Mouse (Mus musculus) limb, embryonic 15.5 days (tissue): Measurements from ENCODE around the gene Phf13. TPM values are rescaled to one million over a fixed set of nuclear protein-coding genes. Genes with fewer than 3 reads are reported as not detected.
"Not testable (repeated sequence)": the region's sequence is repeated elsewhere in the genome, so short reads cannot be mapped to it uniquely, and the experiment has no call there.

Experiments
- ATAC-seq: fragments of 200-750 bp; cut with Nextera tagmentation; 2 replicates; pipeline ENCODE4 v1.8.0; 2017; ENCODE audit warnings: low read depth, moderate TSS enrichment; ENCODE audit not compliant: insufficient number of reproducible peaks, low FRiP score, low TSS enrichment
- H3K27ac ChIP-seq: fragments of 300-500 bp; sonication (generic); 2 replicates; pipeline ENCODE4 v1.5.1; 2015; ENCODE audit warnings: moderate library complexity, mild to moderate bottlenecking, inconsistent platforms
- H3K27me3 ChIP-seq: fragments of 300-500 bp; sonication (generic); 2 replicates; pipeline ENCODE4 v1.6.1; 2015; ENCODE audit warnings: inconsistent platforms
- H3K36me3 ChIP-seq: fragments of 300-500 bp; sonication (generic); 2 replicates; pipeline ENCODE4 v1.6.1; 2015; ENCODE audit warnings: inconsistent platforms
- H3K4me1 ChIP-seq: fragments of 300-500 bp; sonication (generic); 2 replicates; pipeline ENCODE4 v1.6.1; 2015; ENCODE audit warnings: inconsistent platforms
- H3K4me2 ChIP-seq: fragments of 300-500 bp; sonication (generic); 2 replicates; pipeline ENCODE4 v1.6.1; 2015; ENCODE audit warnings: mild to moderate bottlenecking, inconsistent platforms
- H3K4me3 ChIP-seq: fragments of 300-500 bp; sonication (generic); 2 replicates; pipeline ENCODE4 v1.5.1; 2015; ENCODE audit warnings: mild to moderate bottlenecking, inconsistent platforms
- H3K9ac ChIP-seq: fragments of 300-500 bp; sonication (generic); 2 replicates; pipeline ENCODE4 v1.6.1; 2015; ENCODE audit warnings: inconsistent platforms
- H3K9me3 ChIP-seq: fragments of 300-500 bp; sonication (generic); 2 replicates; pipeline ENCODE4 v1.6.1; 2016; ENCODE audit warnings: inconsistent platforms
- WGBS: fragments of 180-500 bp; shearing (Covaris S2); methylation state at CpG from one replicate; pipeline ENCODE4 v1.1.7; 2015; 5-methylcytosine and 5-hydroxymethylcytosine counted together
- polyA plus RNA-seq: library from polyadenylated mRNA; unstranded; fragments of >200 nt; fragmentation: Nextera tagmentation; extraction: Ambion mirVana; gene quantifications from 2 replicates; pipeline ENCODE4 v1.2.1, GENCODE M21; 2015

The Phf13 gene
- 28.4 and 34.2 TPM in 2 replicates for polyA plus RNA-seq

DNA sequence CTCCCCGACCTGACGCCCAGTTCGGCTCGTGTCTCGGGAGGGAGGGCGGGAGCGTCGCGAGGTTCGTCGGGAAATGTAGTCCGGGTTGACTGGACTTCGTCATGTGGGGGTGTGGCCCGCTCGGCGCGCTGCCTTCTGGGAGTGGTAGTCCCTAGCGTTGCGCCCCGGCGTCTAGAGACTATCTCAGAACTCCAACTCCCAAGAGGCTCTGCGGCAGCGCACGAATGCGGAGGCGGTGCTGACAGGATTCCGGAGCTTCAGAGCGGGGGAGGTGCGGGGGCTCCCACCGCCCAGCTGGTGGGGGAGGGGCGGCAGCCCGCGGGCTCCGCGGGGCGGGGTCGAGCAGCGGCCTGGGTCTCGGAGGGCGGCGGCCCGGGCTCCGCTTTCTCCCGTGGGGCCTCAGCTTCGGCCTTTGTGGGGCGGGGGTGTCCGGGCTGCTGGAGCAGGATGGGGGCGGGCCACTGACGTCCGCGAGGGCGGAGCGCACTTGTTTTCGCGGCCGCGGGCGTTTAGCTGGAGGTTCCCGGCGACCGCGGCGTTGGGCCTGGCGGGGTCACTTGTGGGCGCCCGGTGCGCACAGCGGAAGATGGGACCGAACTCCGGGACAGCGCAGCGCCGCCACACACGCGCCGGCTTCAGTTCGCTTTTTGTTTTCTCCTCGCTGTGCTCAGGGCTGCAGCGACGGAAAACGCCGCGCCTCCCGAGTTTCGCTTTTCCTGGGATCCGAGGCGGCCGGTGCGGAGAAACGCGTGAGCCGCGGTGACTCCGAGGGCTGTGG is at the start of gene Phf13:
Gene Phf13 (minus strand): TSS at position 86 of the 778 bp plus-strand sequence.
- Histone ChIP-seq H3K36me3 (peaks cover 19% of the 10 kb centered on the region), H3K27me3 (no peaks in the 10 kb centered on the region), H3K9me3 (no peaks in the 10 kb centered on the region), H3K4me2 (peak within 1 kb of the TSS; percentile 63), H3K4me3 (peak within 1 kb of the TSS; percentile 100), H3K27ac (peak within 1 kb of the TSS; percentile 93), H3K9ac (peak within 1 kb of the TSS; percentile 94), H3K4me1 (peaks cover 29% of the 10 kb centered on the region)
- under 1% methylated on average over 94 of the region's 94 CpGs for WGBS
- ATAC-seq, result peak; percentile 95

DNA sequence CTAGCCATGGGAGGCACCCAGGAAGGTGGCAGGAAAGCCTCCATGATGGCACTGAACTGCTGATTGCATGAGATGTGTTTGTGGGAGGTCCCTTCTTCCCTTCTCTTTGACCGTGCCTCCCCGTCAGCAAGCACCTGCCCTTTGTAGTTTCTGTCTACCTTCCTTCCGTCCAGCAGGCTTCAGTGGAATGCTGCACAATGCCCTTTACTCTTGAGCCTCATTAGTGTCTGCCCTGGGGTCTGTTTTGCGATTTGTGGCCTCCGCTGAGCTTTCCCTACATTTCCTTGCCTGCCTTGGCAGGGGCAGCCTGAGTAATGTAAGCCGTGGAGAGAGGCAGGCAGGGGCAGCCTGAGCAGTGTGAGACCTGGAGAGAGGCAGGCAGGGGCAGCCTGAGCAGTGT is 48.6 kb upstream of the Phf13 start:
- 63% methylated on average over 6 of the region's 6 CpGs for WGBS

DNA sequence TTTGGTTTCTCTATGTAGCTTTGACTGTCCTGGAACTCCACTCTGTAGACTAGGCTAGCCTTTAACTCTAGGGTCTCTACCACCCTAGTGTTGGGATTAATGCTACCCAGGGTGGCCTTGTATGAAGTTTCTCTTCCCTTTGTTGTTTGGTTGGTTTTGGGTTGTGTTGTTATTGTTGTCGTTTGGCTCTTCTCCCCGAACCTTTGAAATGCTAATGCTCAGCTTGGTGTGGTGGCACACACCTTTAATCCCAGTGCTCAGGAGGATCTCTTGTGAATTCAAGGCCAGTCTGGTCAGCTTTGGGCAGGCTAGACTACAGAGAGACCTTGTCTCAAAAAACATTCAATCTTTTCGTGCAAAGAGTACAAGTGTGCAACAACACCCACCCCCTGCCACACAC is 47.1 kb upstream of the Phf13 start:
- Histone ChIP-seq H3K9ac (no peak overlapping the region), H3K36me3 (peaks cover 72% of the 10 kb centered on the region), H3K27ac (no peak overlapping the region), H3K27me3 (no peaks in the 10 kb centered on the region), H3K4me3 (no peak overlapping the region), H3K9me3 (no peaks in the 10 kb centered on the region), H3K4me1 (peaks cover 19% of the 10 kb centered on the region), H3K4me2 (no peak overlapping the region)
- WGBS, result 92% methylated on average over 3 of the region's 3 CpGs
- ATAC-seq, result no peak

More for the DNA sequence above, 48.6 kb upstream of the Phf13 start:
- no peak overlapping the region for H3K4me2 ChIP-seq
- no peaks in the 10 kb centered on the region for H3K9me3 ChIP-seq
- no peak for ATAC-seq
- no peak overlapping the region for H3K27ac ChIP-seq
- H3K4me3 ChIP-seq, result no peak overlapping the region
- no peaks in the 10 kb centered on the region for H3K27me3 ChIP-seq
- peaks cover 82% of the 10 kb centered on the region for H3K36me3 ChIP-seq
- H3K9ac ChIP-seq, result no peak overlapping the region
- H3K4me1 ChIP-seq, result peaks cover 11% of the 10 kb centered on the region

DNA sequence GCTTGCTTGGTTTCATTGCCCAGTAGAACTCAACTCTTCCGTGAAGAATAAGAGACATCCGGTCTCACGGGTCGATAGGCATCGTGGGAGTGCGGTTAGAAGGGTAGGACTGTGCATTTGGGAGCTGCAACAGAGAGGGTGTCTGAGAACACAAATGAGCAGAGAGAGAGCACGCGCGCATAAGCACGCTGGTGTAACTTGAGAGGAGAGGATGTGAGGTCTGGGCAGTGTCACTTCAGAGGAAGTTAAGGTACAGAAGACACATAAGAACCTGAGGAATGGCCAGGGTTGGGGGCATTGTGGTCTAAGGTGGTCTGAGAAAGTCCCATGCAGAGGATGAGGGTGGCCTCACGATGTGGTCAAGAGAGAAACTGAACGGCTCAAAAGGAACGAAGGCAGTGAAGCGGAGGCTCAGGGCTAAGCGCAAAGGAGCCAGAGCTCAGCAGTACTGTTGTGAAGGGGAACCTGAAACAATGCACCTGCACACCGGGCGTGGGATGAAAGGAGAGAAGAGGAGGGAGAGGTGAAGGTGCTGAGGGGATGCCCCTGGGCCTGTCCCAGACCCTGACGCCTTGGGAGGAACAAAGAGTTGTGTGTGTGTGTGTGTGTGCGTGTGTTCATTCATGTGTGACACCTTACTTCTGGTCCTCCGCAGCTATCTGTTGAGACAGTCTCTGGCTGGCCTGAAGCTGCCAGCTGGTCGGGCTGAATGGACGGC is 46.0 kb upstream of the Phf13 start:
- no peaks in the 10 kb centered on the region for H3K9me3 ChIP-seq
- H3K4me3 ChIP-seq, result no peak overlapping the region
- peaks cover 21% of the 10 kb centered on the region for H3K4me1 ChIP-seq
- peaks cover 61% of the 10 kb centered on the region for H3K36me3 ChIP-seq
- 96% methylated on average over 22 of the region's 22 CpGs for WGBS
- H3K9ac ChIP-seq, result no peak overlapping the region
- no peak overlapping the region for H3K4me2 ChIP-seq
- ATAC-seq, result no peak
- H3K27me3 ChIP-seq, result no peaks in the 10 kb centered on the region
- H3K27ac ChIP-seq, result no peak overlapping the region

DNA sequence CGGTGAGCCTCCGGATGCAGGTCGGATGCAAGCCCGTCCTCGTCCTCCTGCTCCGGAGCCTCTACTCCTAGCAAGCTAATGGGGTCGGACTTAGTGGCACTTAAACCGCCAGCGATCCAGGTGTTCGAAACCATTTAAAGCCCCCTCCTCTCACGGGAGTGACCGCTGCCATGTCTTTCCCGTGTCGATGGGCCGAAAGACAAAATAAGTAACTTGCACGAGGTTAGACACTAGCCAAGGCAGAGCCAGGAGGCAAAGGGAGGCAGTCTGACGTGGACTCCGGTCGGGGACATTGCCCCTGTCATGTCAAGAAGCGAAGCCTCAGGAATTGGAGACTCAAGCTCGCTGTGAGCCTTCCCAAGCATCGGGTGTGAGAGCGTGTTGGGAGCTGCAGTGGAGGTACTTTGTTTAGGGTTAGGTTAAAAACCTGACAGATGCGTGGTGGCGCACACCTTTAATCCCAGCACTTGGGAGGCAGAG is 43.8 kb upstream of the Phf13 start:
- Histone ChIP-seq H3K36me3 (peaks cover 40% of the 10 kb centered on the region), H3K27me3 (no peaks in the 10 kb centered on the region), H3K9me3 (no peaks in the 10 kb centered on the region), H3K4me1 (peaks cover 21% of the 10 kb centered on the region), H3K27ac (no peak overlapping the region), H3K4me2 (peak overlapping the region; percentile 88), H3K9ac (peak overlapping the region; percentile 96), H3K4me3 (peak overlapping the region; percentile 100)
- ATAC-seq, result no peak
- 4% methylated on average over 25 of the region's 25 CpGs for WGBS

DNA sequence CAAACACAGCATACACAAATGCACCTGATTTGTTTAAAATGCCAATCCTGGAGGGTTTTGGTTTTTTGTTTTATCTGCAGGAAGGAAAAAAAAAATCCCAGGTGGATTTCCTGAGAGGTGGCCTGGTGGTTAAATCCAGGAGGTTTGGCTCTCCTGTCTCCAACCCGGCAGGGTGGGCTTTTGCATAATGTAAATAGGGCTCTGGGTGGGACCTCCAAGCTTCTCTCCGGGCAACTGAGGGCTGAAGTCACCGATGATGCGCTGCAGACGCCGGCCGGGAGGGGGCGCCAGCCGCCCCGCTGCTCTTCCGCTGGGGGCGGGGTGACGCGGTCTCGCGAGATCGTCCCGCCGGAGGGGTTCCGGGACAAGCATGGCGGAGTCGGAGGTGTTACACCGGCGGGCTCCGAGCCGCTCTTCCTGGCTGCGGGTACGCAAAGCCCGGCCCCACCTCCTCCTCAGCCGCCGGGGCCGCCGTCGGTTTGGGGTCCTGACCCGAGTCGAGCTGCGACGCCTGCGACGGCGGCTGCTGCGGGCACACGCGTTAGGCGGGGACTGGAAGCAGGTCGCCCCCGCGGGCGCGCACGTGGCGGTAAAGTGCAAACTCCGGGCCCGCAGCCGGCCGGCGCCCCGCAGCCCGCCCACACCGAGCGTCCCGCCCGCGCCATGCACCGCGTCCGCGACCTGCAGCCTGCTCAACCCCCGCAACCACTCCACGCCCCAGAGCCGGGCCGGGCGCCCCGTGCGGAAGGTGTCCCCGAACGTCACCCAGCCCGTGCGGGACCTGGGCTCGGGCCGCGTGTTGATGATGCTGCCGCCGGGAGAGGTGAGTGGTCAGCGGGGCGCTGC is 43.1 kb upstream of the Phf13 start, which contains the start of gene Nol9:
Gene Nol9 (plus strand): TSS at position 337 of the 846 bp plus-strand sequence.
- WGBS, result under 1% methylated on average over 83 of the region's 86 CpGs

DNA sequence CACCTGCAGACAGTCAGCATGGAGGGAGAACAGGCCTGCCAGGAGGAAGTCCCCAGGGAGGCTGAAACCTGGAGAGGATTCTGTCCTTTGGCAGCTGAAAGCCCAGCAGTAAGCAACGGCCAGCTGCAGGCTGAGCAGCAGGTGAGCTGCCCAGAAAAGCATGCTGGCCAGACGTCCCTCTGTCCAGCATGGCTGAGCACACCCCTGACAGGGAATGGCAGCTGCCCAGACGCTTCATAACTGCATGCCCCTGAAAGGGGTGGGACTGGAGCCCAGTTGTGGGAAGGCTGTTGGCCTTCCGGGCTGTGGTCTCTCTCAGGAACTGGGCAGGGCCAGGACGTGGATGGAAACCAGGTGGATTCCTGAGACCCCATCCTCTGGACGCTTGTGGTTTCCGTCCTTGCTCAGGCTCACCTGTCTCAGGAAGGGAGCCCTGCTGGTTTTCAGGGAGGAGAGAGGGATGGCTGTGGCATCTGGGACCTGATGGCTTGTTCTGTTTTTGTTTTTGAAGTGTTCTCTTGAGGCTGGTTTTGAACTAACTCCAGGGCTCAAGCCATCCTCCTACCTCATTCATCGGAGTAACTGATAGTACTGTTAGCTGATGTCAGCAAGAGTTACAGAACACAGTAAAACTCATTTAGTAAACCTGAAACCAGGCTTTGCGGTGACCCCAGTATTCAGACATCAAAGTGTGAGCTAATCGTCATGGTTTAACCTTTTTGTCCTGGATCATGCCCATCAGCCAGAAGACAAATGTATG is 42.3 kb upstream of the Phf13 start, which contains the start of gene Tas1r1:
Gene Tas1r1 (minus strand): TSS at position 344 of the 760 bp plus-strand sequence.
- ATAC-seq, result peak; percentile 25; the same call in 1 of the 2 replicates

More for the DNA sequence above, 43.1 kb upstream of the Phf13 start, which contains the start of gene Nol9:
- Histone ChIP-seq H3K9me3 (no peaks in the 10 kb centered on the region), H3K4me3 (peak within 1 kb of the TSS; percentile 100), H3K4me1 (peaks cover 21% of the 10 kb centered on the region), H3K27me3 (no peaks in the 10 kb centered on the region), H3K9ac (peak within 1 kb of the TSS; percentile 96), H3K27ac (peak within 1 kb of the TSS; percentile 43), H3K4me2 (peak within 1 kb of the TSS; percentile 88), H3K36me3 (peaks cover 33% of the 10 kb centered on the region)
- peak; percentile 71; the same call in 1 of the 2 replicates for ATAC-seq

DNA sequence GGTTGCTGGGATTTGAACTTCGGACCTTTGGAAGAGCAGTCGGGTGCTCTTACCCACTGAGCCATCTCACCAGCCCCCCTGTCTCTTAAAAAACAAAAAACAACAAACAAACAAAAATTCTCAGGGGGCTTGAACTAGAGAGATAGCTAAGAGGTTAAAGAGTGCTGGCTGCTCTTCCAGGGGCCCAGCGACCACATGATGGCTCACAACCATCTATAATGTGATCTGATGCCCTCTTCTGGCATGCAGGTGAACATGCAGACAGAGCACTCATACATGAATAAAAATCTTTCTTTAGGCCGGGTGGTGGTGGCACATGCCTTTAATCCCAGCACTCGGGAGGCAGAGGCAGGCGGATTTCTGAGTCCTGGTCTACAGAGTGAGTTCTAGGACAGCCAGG is 40.4 kb upstream of the Phf13 start:
- not testable (repeated sequence) for H3K4me2 ChIP-seq, ATAC-seq, H3K4me3 ChIP-seq, H3K27me3 ChIP-seq, H3K9ac ChIP-seq, H3K36me3 ChIP-seq, H3K27ac ChIP-seq, H3K9me3 ChIP-seq
- WGBS, result 91% methylated on average over 6 of the region's 6 CpGs
- H3K4me1 ChIP-seq, result peaks cover 21% of the 10 kb centered on the region

More for the DNA sequence above, 42.3 kb upstream of the Phf13 start, which contains the start of gene Tas1r1:
- 36% methylated on average over 10 of the region's 10 CpGs for WGBS
- no peaks in the 10 kb centered on the region for H3K9me3 ChIP-seq
- peaks cover 21% of the 10 kb centered on the region for H3K4me1 ChIP-seq
- H3K36me3 ChIP-seq, result peaks cover 25% of the 10 kb centered on the region
- peak within 1 kb of the TSS; percentile 88 for H3K4me2 ChIP-seq
- H3K27ac ChIP-seq, result peak within 1 kb of the TSS; percentile 43
- peak within 1 kb of the TSS; percentile 96 for H3K9ac ChIP-seq
- no peaks in the 10 kb centered on the region for H3K27me3 ChIP-seq
- H3K4me3 ChIP-seq, result peak within 1 kb of the TSS; percentile 100

DNA sequence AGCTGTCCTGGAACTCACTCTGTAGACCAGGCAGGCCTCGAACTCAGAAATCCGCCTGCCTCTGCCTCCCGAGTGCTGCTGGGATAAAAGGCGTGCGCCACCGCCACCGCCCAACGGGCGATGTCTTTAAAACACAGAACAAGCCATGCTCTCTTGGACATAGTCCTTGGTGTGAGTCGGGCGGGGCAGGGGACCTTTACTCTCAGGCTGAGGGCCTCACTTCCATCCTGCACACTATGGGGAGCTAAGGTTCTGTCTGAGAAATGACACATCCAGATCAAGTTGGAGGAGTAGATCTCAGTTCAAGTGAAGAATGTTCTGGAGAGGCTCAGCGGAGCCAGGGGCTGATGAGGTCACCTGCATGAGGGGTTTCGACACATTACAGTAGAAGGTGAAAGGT is 36.9 kb upstream of the Phf13 start:
- no peak overlapping the region for H3K9ac ChIP-seq
- H3K4me3 ChIP-seq, result no peak overlapping the region
- 87% methylated on average over 13 of the region's 13 CpGs for WGBS
- H3K4me2 ChIP-seq, result no peak overlapping the region
- no peaks in the 10 kb centered on the region for H3K36me3 ChIP-seq
- no peak for ATAC-seq
- H3K9me3 ChIP-seq, result no peaks in the 10 kb centered on the region
- no peak overlapping the region for H3K27ac ChIP-seq
- H3K27me3 ChIP-seq, result no peaks in the 10 kb centered on the region
- peaks cover 19% of the 10 kb centered on the region for H3K4me1 ChIP-seq

DNA sequence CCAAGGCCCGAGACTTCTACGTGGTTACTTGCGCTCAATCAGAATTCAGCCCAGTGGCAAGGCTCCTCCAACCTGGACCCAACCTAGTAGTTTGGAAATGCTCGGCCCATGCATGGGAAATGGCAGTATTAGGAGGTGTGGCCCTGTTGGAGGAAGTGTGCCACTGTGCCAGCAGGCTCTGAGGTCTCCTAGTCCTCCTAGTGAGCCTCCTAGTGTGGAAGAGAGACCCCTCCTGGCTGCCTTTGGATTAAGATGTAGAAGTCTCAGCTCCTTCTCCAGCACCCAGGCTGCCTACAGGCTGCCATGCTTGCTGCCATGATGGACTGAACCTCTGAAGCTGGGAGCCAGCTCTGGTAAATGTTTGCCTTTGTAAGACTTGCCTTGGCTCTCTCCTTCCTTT is 33.9 kb upstream of the Phf13 start:
- no peak for ATAC-seq
- Histone ChIP-seq H3K9me3 (no peaks in the 10 kb centered on the region), H3K27ac (peak overlapping the region; percentile 50; the same call in 1 of the 2 replicates), H3K4me3 (no peak overlapping the region), H3K9ac (no peak overlapping the region), H3K36me3 (peaks cover 3% of the 10 kb centered on the region; the same call in 1 of the 2 replicates), H3K4me2 (peak overlapping the region; percentile 10; the same call in 1 of the 2 replicates), H3K27me3 (no peaks in the 10 kb centered on the region), H3K4me1 (peaks cover 40% of the 10 kb centered on the region)
- WGBS, result 65% methylated on average over 4 of the region's 4 CpGs
